Mouse (Mus musculus): Measurements from ENCODE around the gene Zfp94. TPM values are rescaled to one million over a fixed set of nuclear protein-coding genes. Genes with fewer than 3 reads are reported as not detected.

Gene Zfp94
- total and polyA plus RNA-seq, 2 experiments from 2014 or later, result 15.8 to 19.3 TPM

GRCm38 (mm10) chr7:24356081-24356480, 39.6 kb upstream of the Zfp94 start:
- no peak for TF ChIP-seq CTCF (IDR thresholded peaks at IDR 0.05; ENCODE audit: low read depth)
- H3K9ac ChIP-seq, result no peak overlapping the region
- H3K27me3 ChIP-seq (ENCODE audit: insufficient read depth, low read length), result no peaks in the 10 kb centered on the region
- H3K27ac ChIP-seq (ENCODE audit: low read depth, low read length), result no peak overlapping the region
- H3K4me2 ChIP-seq (ENCODE audit: low read depth), result no peak overlapping the region
- 81% methylated on average over 10 of the region's 10 CpGs for WGBS
- DNase-seq (no peak), ATAC-seq (no peak)
- H3K36me3 ChIP-seq (ENCODE audit: insufficient read depth), result no peaks in the 10 kb centered on the region
- no peaks in the 10 kb centered on the region for H3K9me3 ChIP-seq (ENCODE audit: low read length)
- H3K4me3 ChIP-seq (ENCODE audit: low read depth, low read length), result no peak overlapping the region
- H3K4me1 ChIP-seq (ENCODE audit: insufficient read depth), result no peaks in the 10 kb centered on the region

- WGBS, result 88% methylated on average over 6 of the region's 6 CpGs
- ATAC-seq, result no peak
- Histone ChIP-seq H3K9ac (no peak overlapping the region), H3K4me1 (ENCODE audit: insufficient read depth) (no peaks in the 10 kb centered on the region), H3K27ac (ENCODE audit: low read depth, low read length) (no peak overlapping the region), H3K27me3 (ENCODE audit: insufficient read depth, low read length) (no peaks in the 10 kb centered on the region), H3K4me2 (ENCODE audit: low read depth) (no peak overlapping the region), H3K9me3 (ENCODE audit: low read length) (no peaks in the 10 kb centered on the region), H3K4me3 (ENCODE audit: low read depth, low read length) (no peak overlapping the region), H3K36me3 (ENCODE audit: insufficient read depth) (no peaks in the 10 kb centered on the region)
- TF ChIP-seq CTCF (IDR thresholded peaks at IDR 0.05; ENCODE audit: low read depth), result no peak
- no peak for DNase-seq
These were observed 39.2 kb upstream of the Zfp94 start for GRCm38 (mm10) chr7:24355646-24356045.

- DNase-seq, result no peak
- Histone ChIP-seq H3K9ac (no peak within 1 kb of the TSS), H3K4me2 (ENCODE audit: low read depth) (no peak within 1 kb of the TSS), H3K27ac (ENCODE audit: low read depth, low read length) (no peak within 1 kb of the TSS), H3K27me3 (ENCODE audit: insufficient read depth, low read length) (no peaks in the 10 kb centered on the region), H3K36me3 (ENCODE audit: insufficient read depth) (no peaks in the 10 kb centered on the region), H3K9me3 (ENCODE audit: low read length) (no peaks in the 10 kb centered on the region), H3K4me3 (ENCODE audit: low read depth, low read length) (no peak within 1 kb of the TSS), H3K4me1 (ENCODE audit: insufficient read depth) (no peaks in the 10 kb centered on the region)
- no peak for ATAC-seq
- 42% methylated on average over 6 of the region's 6 CpGs for WGBS
- TF ChIP-seq CTCF (IDR thresholded peaks at IDR 0.05; ENCODE audit: low read depth), result no peak
These were observed 32.4 kb upstream of the Zfp94 start, which contains the start of gene Lypd5 for GRCm38 (mm10) chr7:24348896-24349295. Lypd5 (plus strand) TSS chr7:24349196.

- Histone ChIP-seq H3K4me1 (ENCODE audit: insufficient read depth) (no peaks in the 10 kb centered on the region), H3K9me3 (ENCODE audit: low read length) (no peaks in the 10 kb centered on the region), H3K36me3 (ENCODE audit: insufficient read depth) (no peaks in the 10 kb centered on the region), H3K27me3 (ENCODE audit: insufficient read depth, low read length) (no peaks in the 10 kb centered on the region; the same call in 1 of the 2 replicates), H3K4me3 (ENCODE audit: low read depth, low read length) (no peak overlapping the region), H3K4me2 (ENCODE audit: low read depth) (no peak overlapping the region), H3K27ac (ENCODE audit: low read depth, low read length) (no peak overlapping the region), H3K9ac (no peak overlapping the region)
- 74% methylated on average over 5 of the region's 5 CpGs for WGBS
- TF ChIP-seq CTCF (IDR thresholded peaks at IDR 0.05; ENCODE audit: low read depth), result no peak
- DNase-seq, result no peak
- no peak for ATAC-seq
These were observed 30.0 kb upstream of the Zfp94 start for GRCm38 (mm10) chr7:24346444-24346843.

- no peak overlapping the region for H3K27ac ChIP-seq (ENCODE audit: low read depth, low read length)
- DNase-seq (no peak), ATAC-seq (no peak)
- no peaks in the 10 kb centered on the region for H3K9me3 ChIP-seq (ENCODE audit: low read length)
- H3K4me3 ChIP-seq (ENCODE audit: low read depth, low read length), result no peak overlapping the region
- H3K9ac ChIP-seq, result no peak overlapping the region
- WGBS, result 62% methylated on average over 7 of the region's 7 CpGs
- no peak for TF ChIP-seq CTCF (IDR thresholded peaks at IDR 0.05; ENCODE audit: low read depth)
- no peak overlapping the region for H3K4me2 ChIP-seq (ENCODE audit: low read depth)
- H3K27me3 ChIP-seq (ENCODE audit: insufficient read depth, low read length), result no peaks in the 10 kb centered on the region; the same call in 1 of the 2 replicates
- no peaks in the 10 kb centered on the region for H3K36me3 ChIP-seq (ENCODE audit: insufficient read depth)
- no peaks in the 10 kb centered on the region for H3K4me1 ChIP-seq (ENCODE audit: insufficient read depth)
These were observed 27.3 kb upstream of the Zfp94 start for GRCm38 (mm10) chr7:24343701-24344272.

- peak; percentile 33; the same call in 1 of the 2 replicates for TF ChIP-seq CTCF (IDR thresholded peaks at IDR 0.05; ENCODE audit: low read depth)
- H3K4me2 ChIP-seq (ENCODE audit: low read depth), result no peak overlapping the region
- H3K27me3 ChIP-seq (ENCODE audit: insufficient read depth, low read length), result peaks cover 11% of the 10 kb centered on the region
- WGBS, result 50% methylated on average over 2 of the region's 2 CpGs
- no peak overlapping the region for H3K27ac ChIP-seq (ENCODE audit: low read depth, low read length)
- H3K36me3 ChIP-seq (ENCODE audit: insufficient read depth), result no peaks in the 10 kb centered on the region
- ATAC-seq (no peak), DNase-seq (no peak)
- no peak overlapping the region for H3K9ac ChIP-seq
- no peaks in the 10 kb centered on the region for H3K4me1 ChIP-seq (ENCODE audit: insufficient read depth)
- no peaks in the 10 kb centered on the region for H3K9me3 ChIP-seq (ENCODE audit: low read length)
- H3K4me3 ChIP-seq (ENCODE audit: low read depth, low read length), result no peak overlapping the region
These were observed 21.8 kb upstream of the Zfp94 start for GRCm38 (mm10) chr7:24338241-24338640.

GRCm38 (mm10) chr7:24335699-24336309, 19.3 kb upstream of the Zfp94 start:
- Histone ChIP-seq H3K27ac (ENCODE audit: low read depth, low read length) (no peak overlapping the region), H3K9me3 (ENCODE audit: low read length) (no peaks in the 10 kb centered on the region), H3K4me2 (ENCODE audit: low read depth) (no peak overlapping the region), H3K36me3 (ENCODE audit: insufficient read depth) (no peaks in the 10 kb centered on the region), H3K27me3 (ENCODE audit: insufficient read depth, low read length) (peaks cover 13% of the 10 kb centered on the region), H3K9ac (no peak overlapping the region), H3K4me3 (ENCODE audit: low read depth, low read length) (no peak overlapping the region), H3K4me1 (ENCODE audit: insufficient read depth) (no peaks in the 10 kb centered on the region)
- peak; percentile 54 for ATAC-seq
- 11% methylated on average over 5 of the region's 5 CpGs for WGBS
- TF ChIP-seq CTCF (IDR thresholded peaks at IDR 0.05; ENCODE audit: low read depth), result peak; percentile 84
- peak; percentile 87 for DNase-seq
